Comparison of ENCODE assay signal across 43 mouse cellular contexts in the genomic region with DNA sequence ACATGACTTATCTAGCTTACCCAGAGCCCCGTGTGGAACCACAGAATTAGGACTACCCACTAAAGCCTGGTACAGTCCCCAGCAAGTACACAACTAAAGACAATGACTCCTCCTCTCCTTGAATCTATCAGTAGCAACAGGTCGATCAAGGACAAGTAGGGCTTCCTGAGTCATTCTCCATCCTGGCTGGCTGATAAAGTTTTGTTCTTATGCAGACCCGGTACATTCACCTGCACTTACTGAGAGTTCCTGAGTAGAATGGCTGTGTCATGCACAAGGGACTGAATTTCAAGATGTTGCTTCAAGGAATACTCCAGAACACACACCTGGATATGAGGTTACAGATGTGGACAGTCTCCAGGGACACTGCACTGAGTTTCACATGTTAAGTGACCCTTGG. TPM values are rescaled to one million over a fixed set of nuclear protein-coding genes. Genes with fewer than 3 reads are reported as not detected.
"Had no signal": no experiment of that assay in that cellular context is flagged by ENCODE, and none has a peak within 500 bp of the region (broad histone marks: within the 10 kb centered on the region; RNA-seq: fewer than 3 reads in every experiment).

No protein-coding gene starts in this region.

- DNase-seq: heart, postnatal 10 days; heart, postnatal 14 days; heart, postnatal 36 days; heart, postnatal 4 days; kidney, adult 11 months; kidney, adult 18-20 months; kidney, adult 2 months; kidney, adult 8-10 months; kidney, adult 9 months; kidney, postnatal 10 days; kidney, postnatal 14 days; kidney, postnatal 25 days; kidney, postnatal 36 days; kidney, postnatal 4 days; layer of hippocampus, adult 9-11 months; layer of hippocampus, postnatal 36 days had no signal

- H3K4me2 ChIP-seq: heart, embryonic 11.5 days; heart, embryonic 12.5 days; heart, embryonic 13.5 days; heart, embryonic 15.5 days; hindbrain, embryonic 12.5 days; hindbrain, embryonic 14.5 days; hindbrain, embryonic 15.5 days; intestine, embryonic 15.5 days; kidney, embryonic 15.5 days had no signal

- H3K36me3 ChIP-seq: heart, embryonic 10.5 days; heart, embryonic 12.5 days; heart, embryonic 13.5 days; heart, embryonic 15.5 days; hindbrain, embryonic 10.5 days; hindbrain, embryonic 12.5 days; hindbrain, embryonic 15.5 days; intestine, embryonic 15.5 days; kidney, embryonic 15.5 days had no signal

- H3K27me3 ChIP-seq: intestine, embryonic 15.5 days had no signal

- H3K9ac ChIP-seq: heart, embryonic 12.5 days; heart, embryonic 13.5 days; heart, embryonic 15.5 days; hindbrain, embryonic 12.5 days; hindbrain, embryonic 14.5 days; hindbrain, embryonic 15.5 days; intestine, embryonic 15.5 days; kidney, embryonic 15.5 days had no signal

- H3K4me3 ChIP-seq: heart, embryonic 10.5 days; heart, embryonic 12.5 days; heart, embryonic 13.5 days; heart, embryonic 15.5 days; hindbrain, embryonic 10.5 days; hindbrain, embryonic 12.5 days; hindbrain, embryonic 15.5 days; intestine, embryonic 15.5 days; kidney, embryonic 15.5 days; layer of hippocampus, adult 2 months; left cerebral cortex, adult 2 months had no signal

- H3K9me3 ChIP-seq: heart, embryonic 10.5 days; heart, embryonic 12.5 days; heart, embryonic 13.5 days; heart, embryonic 15.5 days; hindbrain, embryonic 10.5 days; hindbrain, embryonic 12.5 days; hindbrain, embryonic 15.5 days; intestine, embryonic 15.5 days; kidney, embryonic 15.5 days had no signal

- ATAC-seq: hindbrain, postnatal 0 days; inflammation-experienced regulatory T-cells, adult 6 months; intestine, embryonic 15.5 days; intestine, embryonic 16.5 days; intestine, postnatal 0 days had no signal

- H3K27ac ChIP-seq: heart, embryonic 10.5 days; heart, embryonic 13.5 days; heart, embryonic 15.5 days; hindbrain, embryonic 10.5 days; hindbrain, embryonic 12.5 days; hindbrain, embryonic 14.5 days; hindbrain, embryonic 15.5 days; hindbrain, postnatal 0 days; intestine, embryonic 15.5 days; kidney, embryonic 15.5 days; kidney, postnatal 0 days; layer of hippocampus, adult 2 months; left cerebral cortex, adult 2 months had no signal

RNA-seq across cellular contexts. Expression of a gene that starts 9.6 kb away (rescaled TPM):
- total RNA-seq: left cerebral cortex, adult 18-20 months had no signal

RNA-seq across cellular contexts. Expression of a gene that starts 51.7 kb away (rescaled TPM):
- total RNA-seq: hematopoietic stem cell, adult 5-6 weeks; hindbrain, postnatal 0 days; layer of hippocampus, adult 18-20 months; layer of hippocampus, adult 2 months; layer of hippocampus, postnatal 10 days; layer of hippocampus, postnatal 14 days; layer of hippocampus, postnatal 25 days; layer of hippocampus, postnatal 36 days; left cerebral cortex, adult 18-20 months had no signal
- polyA plus RNA-seq: heart, embryonic 11.5 days; heart, embryonic 12.5 days; heart, embryonic 14.5 days; heart, postnatal 0 days; hindbrain, embryonic 11.5 days; hindbrain, embryonic 12.5 days; hindbrain, embryonic 14.5 days had no signal
